Mouse (Mus musculus) midbrain, embryonic 14.5 days (tissue): ENCODE data around the gene Specc1. TPM values are rescaled to one million over a fixed set of nuclear protein-coding genes. Genes with fewer than 3 reads are reported as not detected.

Experiments used
- ATAC-seq: fragments of 200-750 bp; cut with Nextera tagmentation; 2 replicates; pipeline ENCODE4 v1.8.0; 2017; ENCODE audit warnings: moderate number of reproducible peaks, moderate library complexity; ENCODE audit not compliant: low FRiP score, low TSS enrichment
- DNase-seq: peaks from one replicate; pipeline ENCODE4 v3.0.0-alpha.2; 2015
- H3K27ac ChIP-seq: fragments of 300-500 bp; sonication (generic); replicated peaks from 2 replicates; pipeline ENCODE4 v1.5.1; 2014; ENCODE audit warnings: mild to moderate bottlenecking, low read depth, low read length, moderate library complexity
- H3K27me3 ChIP-seq: fragments of 300-500 bp; sonication (generic); 2 replicates; pipeline ENCODE4 v1.6.1; 2014; ENCODE audit warnings: low read length, control low read depth, mixed read lengths; ENCODE audit not compliant: control insufficient read depth, insufficient read depth
- H3K36me3 ChIP-seq: fragments of 300-500 bp; sonication (generic); 2 replicates; pipeline ENCODE4 v1.6.1; 2014; ENCODE audit warnings: low read length, control low read depth; ENCODE audit not compliant: control insufficient read depth, insufficient read depth
- H3K4me1 ChIP-seq: fragments of 300-500 bp; sonication (generic); 2 replicates; pipeline ENCODE4 v1.6.1; 2014; ENCODE audit warnings: mild to moderate bottlenecking, antibody characterized with exemption, low read length, control low read depth; ENCODE audit not compliant: control insufficient read depth, insufficient read depth
- H3K4me2 ChIP-seq: fragments of 300-500 bp; sonication (generic); 2 replicates; pipeline ENCODE4 v1.6.1; 2014; ENCODE audit warnings: mild to moderate bottlenecking, low read length, moderate library complexity
- H3K4me3 ChIP-seq: fragments of 300-500 bp; sonication (generic); replicated peaks from 2 replicates; pipeline ENCODE4 v1.5.1; 2014; ENCODE audit warnings: low read depth, low read length
- H3K9ac ChIP-seq: fragments of 300-500 bp; sonication (generic); replicated peaks from 2 replicates; pipeline ENCODE4 v1.6.1; 2014; ENCODE audit warnings: mild to moderate bottlenecking, low read length, moderate library complexity
- H3K9me3 ChIP-seq: fragments of 300-500 bp; sonication (generic); 2 replicates; pipeline ENCODE4 v1.6.1; 2016; ENCODE audit warnings: low read length, control low read depth, mixed read lengths; ENCODE audit not compliant: control insufficient read depth
- WGBS: fragments of 180-500 bp; shearing (Covaris S2); extraction: QIAGEN DNeasy Blood & Tissue Kit; methylation state at CpG from one replicate; pipeline ENCODE4 v1.1.7; 2014; 5-methylcytosine and 5-hydroxymethylcytosine counted together
- polyA plus RNA-seq: library from polyadenylated mRNA; unstranded; fragments of >200 nt; fragmentation: Nextera tagmentation; extraction: Ambion mirVana; gene quantifications from 2 replicates; pipeline ENCODE4 v1.2.1, GENCODE M21; 2014

Specc1 gene
- polyA plus RNA-seq, 1 experiment from 2014 or later = 16.6 TPM

- H3K27me3 ChIP-seq = no peaks in the 10 kb centered on the region
- H3K9ac ChIP-seq = no peak overlapping the region
- H3K27ac ChIP-seq = no peak overlapping the region
- no peaks in the 10 kb centered on the region for H3K4me1 ChIP-seq
- no peak overlapping the region for H3K4me3 ChIP-seq
- WGBS = 59% methylated on average over 2 of the region's 2 CpGs
- no peaks in the 10 kb centered on the region for H3K36me3 ChIP-seq
- DNase-seq = no peak
- no peak overlapping the region for H3K4me2 ChIP-seq
- ATAC-seq = no peak
- H3K9me3 ChIP-seq = no peaks in the 10 kb centered on the region
Measured at GRCm38 (mm10) chr11:62215107-62215506, 258.5 kb downstream of the Specc1 start.

- WGBS = 81% methylated on average over 6 of the region's 6 CpGs
- Histone ChIP-seq H3K4me2 (no peak overlapping the region), H3K36me3 (no peaks in the 10 kb centered on the region), H3K9me3 (no peaks in the 10 kb centered on the region), H3K9ac (no peak overlapping the region), H3K4me3 (no peak overlapping the region), H3K27me3 (no peaks in the 10 kb centered on the region), H3K27ac (no peak overlapping the region), H3K4me1 (no peaks in the 10 kb centered on the region)
- DNase-seq (no peak), ATAC-seq (no peak)
Measured at GRCm38 (mm10) chr11:62217751-62218150, 261.2 kb downstream of the Specc1 start.

GRCm38 (mm10) chr11:62220756-62221510 is 264.4 kb downstream of the Specc1 start:
- no peak overlapping the region for H3K9ac ChIP-seq
- H3K4me1 ChIP-seq = no peaks in the 10 kb centered on the region
- H3K27me3 ChIP-seq = no peaks in the 10 kb centered on the region
- DNase-seq = no peak
- no peak overlapping the region for H3K4me3 ChIP-seq
- H3K27ac ChIP-seq = no peak overlapping the region
- H3K36me3 ChIP-seq = no peaks in the 10 kb centered on the region
- 87% methylated on average over 7 of the region's 7 CpGs for WGBS
- H3K4me2 ChIP-seq = no peak overlapping the region
- H3K9me3 ChIP-seq = no peaks in the 10 kb centered on the region
- ATAC-seq = no peak

GRCm38 (mm10) chr11:62223416-62223815 is 266.9 kb downstream of the Specc1 start:
- Histone ChIP-seq H3K4me3 (no peak overlapping the region), H3K4me2 (no peak overlapping the region), H3K9ac (no peak overlapping the region), H3K27me3 (no peaks in the 10 kb centered on the region), H3K4me1 (no peaks in the 10 kb centered on the region), H3K36me3 (no peaks in the 10 kb centered on the region), H3K9me3 (no peaks in the 10 kb centered on the region), H3K27ac (no peak overlapping the region)
- no peak for ATAC-seq
- WGBS = 87% methylated on average over 5 of the region's 5 CpGs
- DNase-seq = no peak

- Histone ChIP-seq H3K4me3 (no peak overlapping the region), H3K4me2 (no peak overlapping the region), H3K27me3 (no peaks in the 10 kb centered on the region), H3K4me1 (no peaks in the 10 kb centered on the region), H3K27ac (no peak overlapping the region), H3K9me3 (no peaks in the 10 kb centered on the region), H3K36me3 (no peaks in the 10 kb centered on the region), H3K9ac (no peak overlapping the region)
- 98% methylated on average over 7 of the region's 7 CpGs for WGBS
- ATAC-seq (no peak), DNase-seq (no peak)
Measured at GRCm38 (mm10) chr11:62223962-62224361, 267.4 kb downstream of the Specc1 start.

- DNase-seq = no peak
- Histone ChIP-seq H3K27me3 (no peaks in the 10 kb centered on the region), H3K9ac (no peak overlapping the region), H3K9me3 (no peaks in the 10 kb centered on the region), H3K27ac (no peak overlapping the region), H3K4me2 (no peak overlapping the region), H3K4me1 (no peaks in the 10 kb centered on the region), H3K36me3 (no peaks in the 10 kb centered on the region), H3K4me3 (no peak overlapping the region)
- WGBS = 76% methylated on average over 4 of the region's 4 CpGs
- ATAC-seq = no peak
Measured at GRCm38 (mm10) chr11:62224797-62225196, 268.2 kb downstream of the Specc1 start.

- 85% methylated on average over 12 of the region's 12 CpGs for WGBS
- no peak overlapping the region for H3K9ac ChIP-seq
- no peaks in the 10 kb centered on the region for H3K4me1 ChIP-seq
- DNase-seq (no peak), ATAC-seq (no peak)
- H3K27ac ChIP-seq = no peak overlapping the region
- H3K9me3 ChIP-seq = no peaks in the 10 kb centered on the region
- H3K4me3 ChIP-seq = no peak overlapping the region
- no peak overlapping the region for H3K4me2 ChIP-seq
- H3K27me3 ChIP-seq = no peaks in the 10 kb centered on the region
- H3K36me3 ChIP-seq = no peaks in the 10 kb centered on the region
Measured at GRCm38 (mm10) chr11:62240631-62241261, 284.2 kb downstream of the Specc1 start.

- no peak overlapping the region for H3K27ac ChIP-seq
- no peak for DNase-seq
- H3K4me1 ChIP-seq = 0 out of 2 replicates have a peak, but pooled peaks cover 3% of the 10 kb centered on the region
- H3K27me3 ChIP-seq = peaks cover 6% of the 10 kb centered on the region
- H3K9me3 ChIP-seq = no peaks in the 10 kb centered on the region
- WGBS = 84% methylated on average over 8 of the region's 8 CpGs
- H3K9ac ChIP-seq = no peak overlapping the region
- H3K4me3 ChIP-seq = no peak overlapping the region
- no peak for ATAC-seq
- no peak overlapping the region for H3K4me2 ChIP-seq
- no peaks in the 10 kb centered on the region for H3K36me3 ChIP-seq
Measured at GRCm38 (mm10) chr11:62243871-62244270, 287.3 kb downstream of the Specc1 start.

GRCm38 (mm10) chr11:62244471-62244870 is 287.9 kb downstream of the Specc1 start:
- H3K4me1 ChIP-seq = 0 out of 2 replicates have a peak, but pooled peaks cover 7% of the 10 kb centered on the region
- no peak for DNase-seq
- H3K36me3 ChIP-seq = no peaks in the 10 kb centered on the region
- WGBS = 89% methylated on average over 4 of the region's 4 CpGs
- H3K9me3 ChIP-seq = no peaks in the 10 kb centered on the region
- H3K4me2 ChIP-seq = no peak overlapping the region
- ATAC-seq = no peak
- H3K4me3 ChIP-seq = no peak overlapping the region
- no peak overlapping the region for H3K27ac ChIP-seq
- peaks cover 9% of the 10 kb centered on the region for H3K27me3 ChIP-seq
- H3K9ac ChIP-seq = no peak overlapping the region
